Mouse (Mus musculus) liver, embryonic 11.5 days (tissue): ENCODE data around the gene Enox1. TPM values are rescaled to one million over a fixed set of nuclear protein-coding genes. Genes with fewer than 3 reads are reported as not detected.

ENCODE experiments used
- ATAC-seq: fragments of 200-750 bp; cut with Nextera tagmentation; replicated peaks from 2 replicates; pipeline ENCODE4 v1.8.0; 2017; ENCODE audit warnings: moderate number of reproducible peaks, mild to moderate bottlenecking, moderate TSS enrichment, moderate library complexity; ENCODE audit not compliant: low FRiP score
- DNase-seq: peaks from one replicate; pipeline ENCODE4 v3.0.0-alpha.2; 2017; ENCODE audit warnings: low spot score
- H3K27ac ChIP-seq: fragments of 300-500 bp; sonication (generic); 2 replicates; pipeline ENCODE4 v1.5.1; 2014; ENCODE audit warnings: mild to moderate bottlenecking, low read depth, low read length, control low read depth
- H3K27me3 ChIP-seq: fragments of 300-500 bp; sonication (generic); replicated peaks from 2 replicates; pipeline ENCODE4 v1.6.1; 2014; ENCODE audit warnings: low read length, mixed read lengths; ENCODE audit not compliant: control insufficient read depth, insufficient read depth
- H3K36me3 ChIP-seq: fragments of 300-500 bp; sonication (generic); 2 replicates; pipeline ENCODE4 v1.6.1; 2014; ENCODE audit warnings: mild to moderate bottlenecking, low read length, moderate library complexity, mixed read lengths; ENCODE audit not compliant: control insufficient read depth, insufficient read depth
- H3K4me1 ChIP-seq: fragments of 300-500 bp; sonication (generic); replicated peaks from 2 replicates; pipeline ENCODE4 v1.6.1; 2014; ENCODE audit warnings: low read length, mixed read lengths; ENCODE audit not compliant: control insufficient read depth, insufficient read depth
- H3K4me2 ChIP-seq: fragments of 300-500 bp; sonication (generic); 2 replicates; pipeline ENCODE4 v1.6.1; 2014; ENCODE audit warnings: mild to moderate bottlenecking, control low read depth, moderate library complexity
- H3K4me3 ChIP-seq: fragments of 300-500 bp; sonication (generic); 2 replicates; pipeline ENCODE4 v1.5.1; 2014; ENCODE audit warnings: low read depth, low read length, control low read depth
- H3K9ac ChIP-seq: fragments of 300-500 bp; sonication (generic); 2 replicates; pipeline ENCODE4 v1.6.1; 2014; ENCODE audit warnings: low read depth, low read length, control low read depth
- H3K9me3 ChIP-seq: fragments of 300-500 bp; sonication (generic); 2 replicates; pipeline ENCODE4 v1.6.1; 2016; ENCODE audit warnings: low read length, inconsistent platforms, mixed read lengths; ENCODE audit not compliant: control insufficient read depth
- WGBS: fragments of 180-500 bp; shearing (Covaris S2); extraction: QIAGEN DNeasy Blood & Tissue Kit; methylation state at CpG from one replicate; pipeline ENCODE4 v1.1.7; 2014; 5-methylcytosine and 5-hydroxymethylcytosine counted together
- polyA plus RNA-seq: library from polyadenylated mRNA; unstranded; fragments of >200 nt; fragmentation: Nextera tagmentation; extraction: Ambion mirVana; gene quantifications from 2 replicates; pipeline ENCODE4 v1.2.1, GENCODE M21; 2014

The Enox1 gene
- polyA plus RNA-seq, 1 experiment from 2014 or later: 0.92 TPM

DNA sequence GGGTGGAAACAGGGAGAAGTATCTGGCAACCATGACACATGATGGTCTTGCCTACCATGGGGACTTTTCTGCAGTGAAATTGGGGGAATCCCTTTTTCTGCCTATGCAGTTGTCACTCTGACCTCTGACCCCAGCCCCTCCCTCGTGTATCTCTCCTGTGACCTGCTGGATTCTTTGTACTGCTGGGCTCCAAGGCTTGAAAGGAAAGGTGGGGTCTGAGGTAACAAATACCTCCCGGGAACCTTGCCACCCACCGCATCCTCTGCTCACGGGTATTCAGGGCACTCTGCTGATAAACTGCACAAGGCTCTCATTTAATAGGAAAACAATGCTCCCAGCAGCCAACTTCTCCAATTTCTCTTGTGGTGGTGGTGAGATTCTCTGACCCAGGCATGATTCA lies 361.5 kb downstream of the Enox1 start:
- WGBS: 80% methylated on average over 4 of the region's 4 CpGs
- H3K36me3 ChIP-seq: no peaks in the 10 kb centered on the region
- H3K9ac ChIP-seq: no peak overlapping the region
- no peak for ATAC-seq
- no peak for DNase-seq
- H3K4me3 ChIP-seq: no peak overlapping the region
- no peak overlapping the region for H3K4me2 ChIP-seq
- H3K27ac ChIP-seq: no peak overlapping the region
- H3K9me3 ChIP-seq: no peaks in the 10 kb centered on the region
- no peaks in the 10 kb centered on the region for H3K27me3 ChIP-seq
- H3K4me1 ChIP-seq: no peaks in the 10 kb centered on the region

DNA sequence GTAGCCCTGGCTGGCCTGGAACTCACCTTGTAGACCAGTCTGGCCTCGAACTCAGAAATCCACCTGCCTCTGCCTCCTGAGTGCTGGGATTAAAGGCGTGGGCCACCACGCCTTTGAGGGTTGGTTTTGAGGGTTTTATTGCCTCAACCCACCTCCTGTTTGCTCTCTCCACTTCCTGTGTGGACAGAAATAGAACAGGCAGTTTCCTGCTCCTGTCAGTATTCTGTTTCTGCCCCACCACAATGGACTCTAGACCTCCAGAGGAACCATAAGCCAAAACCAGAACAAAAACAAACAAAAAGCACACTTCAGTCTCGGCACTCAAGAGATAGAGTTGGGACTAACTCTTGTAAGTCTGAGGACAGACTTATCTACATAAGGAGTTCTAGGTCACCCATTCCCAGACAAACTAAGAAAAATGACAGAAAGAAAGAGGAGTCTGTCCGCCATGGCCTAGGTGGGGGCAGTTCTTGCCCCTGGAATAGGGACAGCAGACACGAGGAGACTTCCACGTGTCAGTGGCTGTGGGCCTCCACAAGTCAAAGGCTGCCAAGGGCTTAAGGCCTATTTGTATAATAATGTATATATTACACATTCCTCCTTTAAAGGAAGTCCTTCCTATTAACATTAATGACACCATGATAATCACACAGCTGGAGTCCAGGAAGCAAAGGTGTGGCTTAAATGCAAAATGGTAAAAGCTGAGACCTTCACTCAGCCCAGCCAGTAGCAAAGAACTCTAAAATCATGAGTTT lies 362.6 kb downstream of the Enox1 start:
- H3K4me1 ChIP-seq: no peaks in the 10 kb centered on the region
- no peak overlapping the region for H3K9ac ChIP-seq
- H3K27me3 ChIP-seq: no peaks in the 10 kb centered on the region
- no peak overlapping the region for H3K4me2 ChIP-seq
- ATAC-seq: no peak
- no peak for DNase-seq
- no peaks in the 10 kb centered on the region for H3K9me3 ChIP-seq
- H3K36me3 ChIP-seq: no peaks in the 10 kb centered on the region
- H3K4me3 ChIP-seq: no peak overlapping the region
- no peak overlapping the region for H3K27ac ChIP-seq
- 48% methylated on average over 7 of the region's 7 CpGs for WGBS

DNA sequence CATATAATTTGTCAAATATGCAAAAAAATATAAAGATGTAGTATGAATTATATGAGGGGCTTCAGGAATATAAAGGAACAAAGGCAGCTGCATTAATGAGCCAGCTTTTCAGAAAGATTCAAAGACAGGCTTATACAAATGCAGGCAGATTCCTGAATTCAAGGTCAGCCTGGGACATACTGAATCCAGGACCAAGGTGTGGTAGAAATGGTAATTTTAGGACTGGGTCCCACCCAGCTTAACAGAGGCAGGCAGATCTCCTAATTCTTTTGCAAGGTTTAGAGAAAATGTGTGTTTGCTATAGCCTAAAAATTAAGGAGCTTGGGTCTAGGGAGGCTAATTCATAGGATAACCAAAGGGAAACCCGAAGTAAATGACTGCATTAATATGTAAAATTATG lies 363.1 kb downstream of the Enox1 start:
- H3K36me3 ChIP-seq: no peaks in the 10 kb centered on the region
- H3K4me2 ChIP-seq: no peak overlapping the region
- no peaks in the 10 kb centered on the region for H3K9me3 ChIP-seq
- H3K27me3 ChIP-seq: no peaks in the 10 kb centered on the region
- WGBS: 81% methylated on average over 1 of the region's 1 CpGs
- ATAC-seq: no peak
- no peak overlapping the region for H3K4me3 ChIP-seq
- DNase-seq: no peak
- H3K9ac ChIP-seq: no peak overlapping the region
- H3K4me1 ChIP-seq: no peaks in the 10 kb centered on the region
- H3K27ac ChIP-seq: no peak overlapping the region

DNA sequence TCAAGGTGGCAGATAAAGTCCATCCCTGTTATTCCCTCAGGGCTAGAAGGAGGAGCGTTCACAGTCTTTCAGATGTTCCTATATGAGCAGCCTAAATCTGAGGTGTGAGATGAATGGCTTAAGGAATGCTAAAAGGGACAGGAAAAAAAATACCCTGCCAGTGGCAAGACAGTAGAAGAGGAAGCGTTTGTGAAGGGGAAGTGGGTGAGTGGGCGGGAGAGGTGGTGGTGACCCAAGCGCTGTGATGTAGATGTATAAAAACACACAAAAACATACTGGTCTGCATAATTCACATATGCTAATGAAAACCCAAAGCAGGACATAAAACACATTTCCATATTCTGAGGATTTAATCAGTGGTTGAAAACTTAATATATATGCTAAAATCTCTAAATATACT lies 367.7 kb downstream of the Enox1 start:
- 56% methylated on average over 4 of the region's 4 CpGs for WGBS
- ATAC-seq: no peak
- no peak overlapping the region for H3K4me2 ChIP-seq

DNA sequence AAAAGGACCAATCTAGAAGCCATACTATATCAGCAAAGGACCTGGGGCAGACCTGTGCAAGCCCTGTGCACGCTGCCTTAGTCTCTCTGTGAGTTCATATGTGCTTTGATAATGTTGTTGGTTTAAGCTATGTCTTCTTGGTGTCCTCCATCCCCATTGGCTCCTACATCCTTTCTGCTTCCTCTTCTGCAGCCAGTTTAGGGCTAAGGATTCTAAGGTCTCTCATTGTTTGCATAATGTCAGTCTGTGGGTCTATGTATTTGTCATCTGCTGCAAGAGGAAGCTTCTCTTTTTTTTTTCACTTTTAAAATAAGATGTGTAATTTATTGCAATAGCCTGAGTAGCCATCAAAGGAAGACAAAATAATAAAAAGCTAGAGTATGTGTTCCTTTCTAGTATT lies 369.7 kb downstream of the Enox1 start:
- ATAC-seq (no peak), DNase-seq (no peak)
- Histone ChIP-seq H3K27me3 (no peaks in the 10 kb centered on the region), H3K9ac (no peak overlapping the region), H3K36me3 (no peaks in the 10 kb centered on the region), H3K9me3 (no peaks in the 10 kb centered on the region), H3K4me2 (no peak overlapping the region), H3K27ac (no peak overlapping the region), H3K4me3 (no peak overlapping the region), H3K4me1 (no peaks in the 10 kb centered on the region)
- WGBS: 90% methylated on average over 1 of the region's 1 CpGs

More for the DNA sequence above, 367.7 kb downstream of the Enox1 start:
- Histone ChIP-seq H3K27me3 (no peaks in the 10 kb centered on the region), H3K36me3 (no peaks in the 10 kb centered on the region), H3K4me1 (no peaks in the 10 kb centered on the region), H3K9ac (no peak overlapping the region), H3K27ac (no peak overlapping the region), H3K4me3 (no peak overlapping the region), H3K9me3 (no peaks in the 10 kb centered on the region)
- DNase-seq: no peak

DNA sequence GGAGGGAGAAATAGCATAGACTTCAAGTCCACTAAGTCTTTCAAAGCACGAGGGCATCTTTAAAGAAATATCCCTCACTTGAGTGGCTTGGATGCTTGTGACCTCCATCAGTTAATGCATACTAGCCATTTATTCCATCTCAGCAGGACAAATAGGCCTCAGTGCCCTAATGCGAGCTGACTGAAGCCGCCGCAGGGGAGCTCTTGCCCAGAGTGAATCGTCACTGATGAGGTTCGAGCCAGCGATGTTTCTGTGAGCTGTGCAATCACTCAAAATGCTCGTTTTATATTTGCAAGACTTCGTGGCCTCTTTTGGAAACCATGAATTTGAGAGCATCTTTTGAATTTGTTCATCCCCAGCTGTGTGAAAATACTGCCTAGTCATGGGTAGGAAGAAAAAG lies 372.6 kb downstream of the Enox1 start:
- Histone ChIP-seq H3K27ac (no peak overlapping the region), H3K9me3 (no peaks in the 10 kb centered on the region), H3K27me3 (no peaks in the 10 kb centered on the region), H3K4me1 (no peaks in the 10 kb centered on the region), H3K4me3 (no peak overlapping the region), H3K36me3 (no peaks in the 10 kb centered on the region), H3K9ac (no peak overlapping the region), H3K4me2 (no peak overlapping the region)
- ATAC-seq: no peak
- DNase-seq: no peak
- WGBS: 87% methylated on average over 9 of the region's 9 CpGs

DNA sequence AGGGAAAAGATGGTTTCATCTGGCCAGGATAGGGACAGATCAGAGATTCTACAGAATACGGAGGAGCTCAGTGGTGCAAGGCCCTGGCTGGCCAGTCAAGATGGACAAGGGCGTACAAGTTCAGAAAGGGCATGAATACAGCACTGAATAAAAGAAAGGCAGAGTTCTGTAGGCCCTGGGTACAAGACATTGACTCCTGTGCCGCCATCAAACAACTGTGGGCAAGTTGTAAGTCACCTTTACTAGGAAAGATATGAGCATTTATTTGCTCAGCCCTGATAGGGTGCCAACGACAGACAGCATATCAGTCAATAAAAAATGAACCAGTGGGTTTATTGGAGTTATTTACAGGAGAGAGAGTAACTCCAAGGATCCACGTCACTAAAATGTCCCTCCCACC lies 373.1 kb downstream of the Enox1 start:
- H3K9ac ChIP-seq: no peak overlapping the region
- no peak overlapping the region for H3K27ac ChIP-seq
- DNase-seq (no peak), ATAC-seq (no peak)
- no peaks in the 10 kb centered on the region for H3K9me3 ChIP-seq
- 80% methylated on average over 5 of the region's 5 CpGs for WGBS
- H3K4me2 ChIP-seq: no peak overlapping the region
- no peaks in the 10 kb centered on the region for H3K36me3 ChIP-seq
- no peaks in the 10 kb centered on the region for H3K4me1 ChIP-seq
- H3K27me3 ChIP-seq: no peaks in the 10 kb centered on the region
- no peak overlapping the region for H3K4me3 ChIP-seq

DNA sequence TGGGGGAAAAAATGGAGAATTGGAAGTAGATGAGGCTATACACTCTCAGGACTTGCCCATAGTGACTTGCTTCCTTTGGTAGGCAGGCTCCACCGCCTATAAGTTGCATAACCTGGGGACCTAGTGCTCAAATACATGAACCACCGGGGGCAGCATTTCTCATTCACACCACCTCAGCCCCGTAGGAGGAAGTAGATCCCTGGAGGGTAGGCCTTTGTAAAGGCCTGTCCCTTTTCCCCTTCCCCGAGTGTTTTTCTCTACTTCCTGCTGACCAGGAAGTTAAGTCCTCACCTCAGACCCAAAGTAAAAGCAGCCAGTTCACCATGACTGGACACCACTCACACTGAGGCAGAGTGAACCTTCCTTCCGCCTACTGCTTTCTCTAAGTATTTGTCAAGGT lies 377.1 kb downstream of the Enox1 start:
- no peak overlapping the region for H3K4me3 ChIP-seq
- H3K9ac ChIP-seq: no peak overlapping the region
- no peaks in the 10 kb centered on the region for H3K9me3 ChIP-seq
- H3K36me3 ChIP-seq: no peaks in the 10 kb centered on the region
- H3K4me1 ChIP-seq: no peaks in the 10 kb centered on the region
- no peak overlapping the region for H3K4me2 ChIP-seq
- ATAC-seq (no peak), DNase-seq (no peak)
- WGBS: 57% methylated on average over 5 of the region's 5 CpGs
- no peaks in the 10 kb centered on the region for H3K27me3 ChIP-seq
- no peak overlapping the region for H3K27ac ChIP-seq

DNA sequence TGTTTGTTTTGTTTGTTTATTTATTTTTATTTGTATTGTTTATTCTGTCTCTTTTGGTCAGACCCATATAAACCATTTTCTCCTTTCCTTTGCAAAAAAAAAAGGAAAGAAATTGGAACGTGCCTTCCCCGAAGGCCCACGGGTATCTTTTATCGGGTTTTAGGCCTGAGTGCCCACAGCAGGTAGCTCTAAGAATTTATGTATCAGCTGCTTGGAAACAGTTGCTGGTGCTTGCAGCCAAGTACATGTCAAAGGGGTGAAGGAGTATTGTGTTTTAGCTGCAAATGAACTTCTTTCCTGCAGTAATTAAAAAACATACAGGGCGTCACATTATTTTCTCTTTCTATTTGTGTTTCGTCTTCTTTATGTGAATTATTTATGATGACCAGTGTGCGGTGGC lies 377.6 kb downstream of the Enox1 start:
- Histone ChIP-seq H3K27ac (no peak overlapping the region), H3K27me3 (no peaks in the 10 kb centered on the region), H3K9ac (no peak overlapping the region), H3K4me2 (no peak overlapping the region), H3K4me3 (no peak overlapping the region), H3K4me1 (no peaks in the 10 kb centered on the region), H3K36me3 (no peaks in the 10 kb centered on the region), H3K9me3 (no peaks in the 10 kb centered on the region)
- WGBS: 90% methylated on average over 7 of the region's 7 CpGs
- no peak for ATAC-seq
- DNase-seq: no peak
